Mouse (Mus musculus) CD4-positive, CD25-positive, alpha-beta regulatory T cell, adult 2 months (primary cell): ENCODE results near the gene Vgll1.
A peak's percentile ranks its signal among the peaks of the same experiment; 100 is the strongest.

Experiments
- DNase-seq: peaks from one replicate; pipeline ENCODE4 v3.0.0-alpha.2; 2012; ENCODE audit warnings: low read depth, low spot score

Vgll1 gene

DNA sequence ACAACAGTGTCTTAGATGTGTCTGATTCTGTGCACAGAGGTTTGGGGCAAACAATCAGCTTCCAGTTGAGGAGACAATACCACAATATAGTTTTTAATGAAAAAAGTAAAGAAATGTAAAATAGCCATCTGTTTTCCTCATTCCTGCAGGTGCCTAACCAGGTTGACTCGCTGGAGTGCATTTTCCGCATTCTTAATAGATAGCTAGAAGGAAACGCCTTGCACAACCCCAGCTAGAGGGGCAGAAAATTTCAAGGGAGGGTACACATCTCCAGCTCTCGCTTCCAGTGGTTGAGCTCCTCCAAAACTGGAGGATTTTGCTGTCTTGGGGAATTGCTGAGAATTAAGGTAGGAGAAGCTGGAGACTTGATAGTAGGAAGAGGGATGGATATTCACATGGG lies at the start of gene Vgll1:
Gene Vgll1, plus strand, starts transcription at position 301 of the 400 bp plus-strand sequence.
- no peak for DNase-seq

DNA sequence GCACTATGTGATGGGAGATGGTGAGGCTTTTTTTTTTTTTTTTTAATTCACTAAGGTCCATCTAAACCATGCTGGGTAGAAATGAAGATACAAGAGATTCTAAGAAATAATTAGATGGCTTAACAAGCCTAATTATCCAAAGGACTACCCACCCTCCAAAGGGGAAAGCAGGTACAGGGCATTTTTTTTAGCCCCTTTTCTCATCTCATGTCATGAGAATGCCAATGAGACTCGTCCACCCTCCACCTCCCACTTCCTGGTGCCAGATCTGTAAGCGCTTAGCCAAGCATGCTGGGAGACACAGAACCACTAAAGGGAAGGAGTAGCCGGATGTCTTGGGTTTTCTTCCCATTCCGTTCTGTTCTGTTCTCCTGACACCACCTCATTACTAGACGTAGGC lies 45.1 kb upstream of the Vgll1 start, which contains the start of gene Brs3:
Gene Brs3, plus strand, starts transcription at position 301 of the 400 bp plus-strand sequence.
- no peak for DNase-seq

DNA sequence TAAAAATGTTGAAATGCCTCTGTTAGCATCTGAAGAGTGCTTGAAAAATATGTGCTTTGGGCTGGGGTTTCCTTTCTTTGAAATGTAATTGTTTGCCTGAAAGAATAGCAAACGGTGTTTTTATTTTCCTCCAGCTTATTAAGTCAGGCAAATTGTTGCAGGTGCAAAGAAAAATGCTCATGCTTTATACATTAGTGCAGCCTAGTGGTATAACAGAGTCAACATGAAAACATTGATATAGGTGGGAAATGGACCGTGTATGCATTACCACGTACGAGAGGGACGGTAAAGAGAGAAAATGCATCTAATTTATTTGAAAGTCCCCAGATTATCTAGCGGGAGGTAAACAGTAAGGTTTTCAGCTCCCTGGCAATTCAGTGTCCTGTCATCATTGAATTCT lies 44.0 kb upstream of the Vgll1 start:
- DNase-seq: no peak

DNA sequence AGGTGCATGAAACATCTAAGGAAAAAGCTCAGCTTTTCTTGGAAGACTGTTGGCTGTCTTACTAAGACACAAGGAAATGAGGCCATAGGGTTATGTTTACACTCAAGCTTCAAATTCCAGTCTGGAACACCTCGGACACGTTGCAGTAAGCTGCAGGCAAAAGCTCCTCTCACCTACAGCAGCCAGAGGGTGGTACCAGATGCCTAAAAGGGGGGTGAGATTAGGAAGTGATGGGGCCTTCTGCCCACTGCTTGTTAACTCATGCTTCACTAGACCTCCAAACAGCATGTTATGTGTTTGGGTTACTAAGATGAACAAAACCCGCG lies 35.1 kb upstream of the Vgll1 start:
- DNase-seq: no peak

DNA sequence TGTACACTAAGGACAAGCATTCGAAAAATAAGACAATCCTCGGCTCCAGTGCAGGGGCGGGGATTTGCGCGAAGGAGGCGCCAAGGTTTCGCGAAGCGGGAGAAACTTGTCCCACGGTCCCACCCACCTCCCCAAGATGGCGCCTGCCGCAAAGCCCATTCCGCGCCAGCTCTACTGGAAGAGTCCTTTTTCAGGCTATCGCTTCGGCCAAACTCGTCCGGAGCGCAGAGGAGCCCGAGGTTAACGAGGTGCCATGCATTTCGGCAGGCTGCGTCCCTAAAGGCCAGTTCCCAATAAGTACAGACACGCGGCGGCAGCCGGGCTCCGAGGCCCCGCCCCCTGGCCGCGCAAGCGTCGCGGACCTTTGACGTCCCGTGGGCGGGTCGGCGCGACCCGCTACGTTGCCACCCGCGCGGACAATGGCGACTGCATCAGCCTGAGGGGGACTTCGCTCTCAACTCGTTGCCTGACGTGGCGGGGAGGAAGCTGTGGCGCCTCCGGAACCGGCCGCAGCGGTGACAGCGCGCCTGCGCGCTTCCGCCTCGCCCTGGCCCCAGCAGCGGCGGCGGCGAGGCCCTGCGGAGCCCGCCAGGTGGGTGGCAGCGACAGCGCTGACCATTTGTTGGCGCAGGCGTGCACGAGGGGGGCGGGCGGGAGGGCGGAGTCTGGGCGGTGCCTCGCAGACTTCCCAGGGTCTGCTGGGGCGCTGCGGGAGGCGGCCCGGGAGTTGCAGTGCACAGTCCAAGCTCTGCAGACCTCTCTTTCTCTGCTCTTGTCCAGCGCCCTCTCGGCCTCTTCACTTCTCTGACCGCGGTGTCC lies 34.5 kb upstream of the Vgll1 start, which contains the start of gene Htatsf1:
Gene Htatsf1, plus strand, starts transcription at position 410 of the 819 bp plus-strand sequence.
- DNase-seq: peak; percentile 89

DNA sequence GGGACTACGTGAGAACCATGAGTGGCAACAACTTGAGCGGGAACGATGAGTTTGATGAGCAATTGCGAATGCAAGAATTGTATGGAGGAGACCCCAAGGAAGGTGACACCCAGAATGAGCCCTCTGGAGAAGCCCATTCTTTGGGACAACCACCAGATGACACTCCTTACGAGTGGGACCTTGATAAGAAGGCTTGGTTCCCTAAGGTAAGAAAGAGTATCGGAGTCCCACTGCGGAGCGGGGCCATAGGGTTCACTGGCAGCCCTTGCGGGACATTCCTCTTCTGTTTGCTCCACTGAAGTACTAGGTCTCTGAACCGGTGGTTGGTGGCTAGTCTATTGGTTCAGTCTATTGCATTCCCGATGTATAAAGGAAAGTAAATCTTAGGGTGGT lies 33.9 kb upstream of the Vgll1 start:
- no peak for DNase-seq

DNA sequence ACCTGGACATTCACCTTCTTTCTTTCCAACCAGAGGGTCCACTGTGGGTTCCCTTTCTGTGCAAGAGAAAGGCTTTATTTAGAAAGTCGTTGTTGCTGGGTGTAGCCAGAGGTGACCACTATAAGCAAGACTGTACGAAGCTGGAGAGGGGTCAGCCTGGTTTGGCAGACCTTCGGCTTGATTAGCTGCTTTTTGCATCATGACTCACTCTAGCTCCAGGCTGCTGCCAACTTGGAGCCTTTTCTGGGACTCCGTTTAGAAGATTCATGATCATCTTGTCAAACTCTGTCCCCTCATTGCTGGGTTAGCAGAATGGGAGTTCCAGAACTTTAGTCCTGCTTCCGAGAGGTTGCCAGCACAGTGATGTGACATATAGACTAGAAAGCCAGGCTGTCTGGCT lies 6.4 kb upstream of the Vgll1 start:
- DNase-seq: no peak

DNA sequence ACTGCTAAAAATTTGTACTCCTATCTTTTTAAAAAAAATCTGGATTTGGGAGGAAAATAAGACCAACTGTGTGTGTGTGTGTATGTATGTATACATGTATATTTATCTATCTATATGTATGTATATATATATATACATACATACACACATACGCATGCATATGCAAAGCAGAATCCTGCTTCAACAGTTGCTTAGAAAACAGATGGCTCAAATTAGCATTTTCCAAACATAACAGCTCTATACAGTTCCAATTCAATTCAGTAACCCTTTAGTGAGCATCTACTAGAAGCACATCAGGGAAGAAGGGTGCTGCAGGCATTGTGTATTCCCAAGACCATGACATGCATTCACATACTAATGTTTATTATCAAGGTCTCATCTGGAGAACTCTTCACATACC lies 15.5 kb downstream of the Vgll1 start:
- DNase-seq: no peak

DNA sequence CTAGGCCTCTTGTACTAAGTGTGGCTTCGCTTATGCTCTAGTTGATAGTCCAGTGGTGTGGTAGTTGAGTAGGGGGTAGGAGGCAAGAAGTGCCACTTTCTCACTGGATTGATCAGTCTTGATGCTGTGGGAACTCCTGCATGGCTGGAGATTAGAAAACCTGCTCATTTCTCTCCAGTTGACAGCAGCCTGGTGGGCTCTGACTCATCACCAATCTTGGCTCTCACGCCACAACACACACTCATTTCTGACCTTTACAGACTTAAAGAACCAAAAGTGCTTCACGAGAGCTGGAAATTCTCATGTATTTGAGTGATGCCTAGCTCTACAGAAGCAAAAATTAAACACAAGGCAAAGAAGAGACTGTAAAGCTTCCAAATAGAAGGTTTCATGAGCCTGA lies 19.1 kb downstream of the Vgll1 start:
- no peak for DNase-seq

DNA sequence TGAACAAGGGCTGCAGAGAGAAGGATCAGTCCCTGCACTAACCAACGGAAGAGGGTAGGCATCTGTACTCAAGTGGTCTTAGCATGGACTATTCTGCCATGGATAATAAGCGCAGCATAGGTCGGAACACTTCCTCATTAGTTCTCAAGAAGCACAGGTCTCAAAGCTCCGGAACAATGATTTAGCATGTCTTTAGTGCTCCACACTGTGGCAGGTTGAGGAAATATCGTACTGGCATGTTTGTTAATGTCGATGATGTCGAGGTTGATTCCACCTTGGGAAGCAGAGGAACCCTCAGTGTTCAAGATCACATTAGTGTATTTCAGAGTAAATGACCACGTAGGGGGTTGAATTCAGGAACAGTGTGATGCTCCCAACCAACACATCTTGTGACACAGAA lies 30.2 kb downstream of the Vgll1 start:
- no peak for DNase-seq

DNA sequence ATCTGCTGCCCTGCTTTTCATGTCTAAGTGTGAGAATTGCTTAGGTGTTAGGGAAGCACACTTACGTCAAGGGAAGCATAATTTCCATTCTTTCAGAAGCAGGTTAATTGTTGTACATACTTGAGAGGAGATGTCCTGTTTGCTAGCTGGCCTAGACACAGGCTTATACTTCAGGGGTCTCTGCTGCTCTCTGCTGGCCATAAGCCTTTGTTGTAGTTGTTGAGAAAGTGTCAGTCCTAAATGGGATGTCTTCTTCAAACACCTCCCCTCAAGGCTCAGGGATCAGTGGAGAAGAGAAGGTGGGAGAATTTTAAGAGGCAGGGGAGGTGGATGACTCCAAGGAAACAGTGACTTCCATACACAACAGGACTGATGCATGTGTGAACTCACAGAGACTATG lies 32.9 kb downstream of the Vgll1 start:
- DNase-seq: peak; percentile 12

DNA sequence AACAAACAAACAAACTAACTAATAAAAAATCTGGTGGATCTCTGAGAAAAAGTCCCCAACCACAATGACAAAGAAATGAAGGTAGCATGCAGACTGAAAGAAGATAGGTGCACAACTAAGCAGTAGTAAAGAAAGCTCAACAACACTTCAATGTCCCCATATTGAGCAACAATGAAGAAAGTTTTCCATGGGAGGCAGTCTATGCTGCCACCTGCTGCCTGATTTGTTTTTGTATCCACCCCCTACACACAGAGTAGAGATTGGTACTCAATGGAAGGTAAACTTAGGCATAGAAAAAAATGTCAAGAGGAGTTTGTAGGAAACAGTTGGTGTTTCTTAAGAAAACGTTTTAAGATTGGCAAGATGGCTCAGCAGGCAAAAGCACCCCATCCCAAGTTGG lies 42.7 kb downstream of the Vgll1 start:
- DNase-seq: peak; percentile 25

DNA sequence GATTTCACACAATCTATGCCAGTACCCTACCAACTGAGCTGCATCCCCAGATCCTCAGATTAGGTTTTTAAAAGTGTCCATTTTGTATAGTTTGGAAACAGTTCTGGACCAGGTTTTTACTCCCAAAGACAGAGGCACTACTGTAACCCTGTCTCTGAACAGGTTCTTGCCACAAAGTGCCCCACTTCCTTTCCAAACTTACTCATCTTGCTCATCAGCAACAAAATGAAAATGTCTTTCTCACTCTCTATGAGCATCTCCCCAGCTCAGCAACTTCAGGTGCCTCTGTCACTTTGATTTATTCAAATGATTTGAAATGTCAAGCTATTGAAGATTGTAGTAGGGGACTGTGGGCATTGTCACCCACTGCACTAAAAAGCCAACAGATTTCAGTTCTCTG lies 49.7 kb downstream of the Vgll1 start:
- peak; percentile 3 for DNase-seq

DNA sequence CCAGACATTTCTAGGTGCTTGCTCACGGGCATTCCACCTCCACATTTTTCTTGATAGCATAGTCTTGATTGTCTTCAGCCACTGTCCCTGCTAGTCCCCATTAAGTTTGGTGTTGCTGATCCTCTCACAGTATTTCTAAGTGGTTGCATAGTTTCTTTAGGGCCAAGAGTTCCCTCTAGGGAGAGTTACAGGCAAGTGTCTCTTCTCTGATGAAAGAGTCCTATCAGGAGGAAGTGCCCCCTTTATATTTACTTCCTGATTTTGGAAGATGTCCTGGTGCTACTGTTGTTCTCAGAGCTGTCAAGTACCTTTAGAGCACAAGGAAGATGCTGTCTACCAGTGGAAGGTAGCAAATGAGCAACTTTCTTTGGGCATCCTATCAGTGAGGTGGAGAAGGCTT lies 65.6 kb downstream of the Vgll1 start:
- no peak for DNase-seq
